Mouse (Mus musculus) forebrain, embryonic 11.5 days (tissue): ENCODE measurements around the gene Tmem107. TPM values are rescaled to one million over a fixed set of nuclear protein-coding genes. Genes with fewer than 3 reads are reported as not detected.

Experiments
- ATAC-seq: fragments of 200-750 bp; cut with Nextera tagmentation; replicated peaks from 2 replicates; pipeline ENCODE4 v1.8.0; 2017; ENCODE audit warnings: moderate TSS enrichment; ENCODE audit not compliant: low FRiP score
- DNase-seq: peaks from one replicate; pipeline ENCODE4 v3.0.0-alpha.2; 2017; ENCODE audit warnings: low spot score
- H3K27ac ChIP-seq: fragments of 300-500 bp; sonication (generic); 2 replicates; pipeline ENCODE4 v1.5.1; 2014; ENCODE audit warnings: low read depth, low read length
- H3K27me3 ChIP-seq: fragments of 300-500 bp; sonication (generic); 2 replicates; pipeline ENCODE4 v1.6.1; 2014; ENCODE audit warnings: mild to moderate bottlenecking, low read length, mixed read lengths; ENCODE audit not compliant: control insufficient read depth, insufficient read depth
- H3K36me3 ChIP-seq: fragments of 300-500 bp; sonication (generic); 2 replicates; pipeline ENCODE4 v1.6.1; 2014; ENCODE audit warnings: mild to moderate bottlenecking, low read length, moderate library complexity, mixed read lengths; ENCODE audit not compliant: control insufficient read depth, insufficient read depth
- H3K4me1 ChIP-seq: fragments of 300-500 bp; sonication (generic); replicated peaks from 2 replicates; pipeline ENCODE4 v1.6.1; 2014; ENCODE audit warnings: low read length, mixed read lengths; ENCODE audit not compliant: control insufficient read depth, insufficient read depth
- H3K4me2 ChIP-seq: fragments of 300-500 bp; sonication (generic); 2 replicates; pipeline ENCODE4 v1.6.1; 2014; ENCODE audit warnings: low read depth, mild to moderate bottlenecking, low read length, moderate library complexity, mixed read lengths; ENCODE audit not compliant: severe bottlenecking
- H3K4me3 ChIP-seq: fragments of 300-500 bp; sonication (generic); 2 replicates; pipeline ENCODE4 v1.5.1; 2014; ENCODE audit warnings: low read depth, low read length
- H3K9ac ChIP-seq: fragments of 300-500 bp; sonication (generic); 2 replicates; pipeline ENCODE4 v1.6.1; 2014; ENCODE audit warnings: low read length
- H3K9me3 ChIP-seq: fragments of 300-500 bp; sonication (generic); 2 replicates; pipeline ENCODE4 v1.6.1; 2016; ENCODE audit warnings: low read length, mixed read lengths; ENCODE audit not compliant: control insufficient read depth
- WGBS: fragments of 180-500 bp; shearing (Covaris S2); extraction: QIAGEN DNeasy Blood & Tissue Kit; methylation state at CpG from one replicate; pipeline ENCODE4 v1.1.7; 2014; 5-methylcytosine and 5-hydroxymethylcytosine counted together
- polyA plus RNA-seq: library from polyadenylated mRNA; unstranded; fragments of >200 nt; fragmentation: Nextera tagmentation; extraction: Ambion mirVana; gene quantifications from 2 replicates; pipeline ENCODE4 v1.2.1, GENCODE M21; 2014

The Tmem107 gene
- polyA plus RNA-seq, 1 experiment from 2014 or later: 60.3 TPM

- H3K27ac ChIP-seq: no peak overlapping the region
- no peak overlapping the region for H3K4me3 ChIP-seq
- peaks cover 5% of the 10 kb centered on the region; the same call in 1 of the 2 replicates for H3K36me3 ChIP-seq
- DNase-seq: no peak
- H3K4me2 ChIP-seq: no peak overlapping the region
- WGBS: 94% methylated on average over 9 of the region's 9 CpGs
- no peak overlapping the region for H3K9ac ChIP-seq
- H3K4me1 ChIP-seq: no peaks in the 10 kb centered on the region
- no peaks in the 10 kb centered on the region for H3K9me3 ChIP-seq
- ATAC-seq: no peak
- no peaks in the 10 kb centered on the region for H3K27me3 ChIP-seq
These were observed 37.6 kb downstream of the Tmem107 start for GRCm38 (mm10) chr11:69108223-69108622.

GRCm38 (mm10) chr11:69109032-69109900, 38.7 kb downstream of the Tmem107 start:
- Histone ChIP-seq H3K9me3 (no peaks in the 10 kb centered on the region), H3K27me3 (no peaks in the 10 kb centered on the region), H3K36me3 (peaks cover 3% of the 10 kb centered on the region; the same call in 1 of the 2 replicates), H3K4me3 (no peak overlapping the region), H3K9ac (no peak overlapping the region), H3K27ac (no peak overlapping the region), H3K4me1 (no peaks in the 10 kb centered on the region), H3K4me2 (no peak overlapping the region)
- 79% methylated on average over 13 of the region's 13 CpGs for WGBS
- ATAC-seq: no peak
- no peak for DNase-seq

- peak overlapping the region; percentile 47 for H3K9ac ChIP-seq
- peak; percentile 71 for ATAC-seq
- H3K36me3 ChIP-seq: peaks cover 2% of the 10 kb centered on the region; the same call in 1 of the 2 replicates
- no peaks in the 10 kb centered on the region; the same call in 1 of the 2 replicates for H3K27me3 ChIP-seq
- no peak overlapping the region for H3K27ac ChIP-seq
- peak overlapping the region; percentile 40 for H3K4me2 ChIP-seq
- H3K4me1 ChIP-seq: no peaks in the 10 kb centered on the region
- H3K9me3 ChIP-seq: no peaks in the 10 kb centered on the region
- H3K4me3 ChIP-seq: peak overlapping the region; percentile 46
- peak; percentile 98 for DNase-seq
- under 1% methylated on average over 30 of the region's 30 CpGs for WGBS
These were observed 39.9 kb downstream of the Tmem107 start for GRCm38 (mm10) chr11:69110319-69111046.

- peak overlapping the region; percentile 46 for H3K4me3 ChIP-seq
- no peak overlapping the region for H3K27ac ChIP-seq
- H3K9ac ChIP-seq: peak overlapping the region; percentile 47
- H3K27me3 ChIP-seq: no peaks in the 10 kb centered on the region; the same call in 1 of the 2 replicates
- no peak for ATAC-seq
- WGBS: 3% methylated on average over 21 of the region's 21 CpGs
- H3K4me2 ChIP-seq: peak overlapping the region; percentile 40
- peaks cover 2% of the 10 kb centered on the region; the same call in 1 of the 2 replicates for H3K36me3 ChIP-seq
- DNase-seq: no peak
- H3K9me3 ChIP-seq: no peaks in the 10 kb centered on the region
- H3K4me1 ChIP-seq: no peaks in the 10 kb centered on the region
These were observed 40.6 kb downstream of the Tmem107 start for GRCm38 (mm10) chr11:69111051-69111810.

- 63% methylated on average over 4 of the region's 4 CpGs for WGBS
- H3K27me3 ChIP-seq: peaks cover 3% of the 10 kb centered on the region; the same call in 1 of the 2 replicates
These were observed 41.3 kb downstream of the Tmem107 start for GRCm38 (mm10) chr11:69111865-69112264.

GRCm38 (mm10) chr11:69114018-69114417, 43.4 kb downstream of the Tmem107 start:
- Histone ChIP-seq H3K27me3 (peaks cover 4% of the 10 kb centered on the region; the same call in 1 of the 2 replicates), H3K4me3 (no peak overlapping the region), H3K4me1 (peaks cover 6% of the 10 kb centered on the region; the same call in 1 of the 2 replicates), H3K27ac (no peak overlapping the region), H3K4me2 (no peak overlapping the region), H3K9me3 (no peaks in the 10 kb centered on the region), H3K9ac (no peak overlapping the region), H3K36me3 (no peaks in the 10 kb centered on the region)
- DNase-seq (no peak), ATAC-seq (no peak)
- WGBS: 80% methylated on average over 3 of the region's 3 CpGs

More at GRCm38 (mm10) chr11:69111865-69112264, 41.3 kb downstream of the Tmem107 start:
- H3K9ac ChIP-seq: no peak overlapping the region
- no peaks in the 10 kb centered on the region for H3K9me3 ChIP-seq
- H3K36me3 ChIP-seq: peaks cover 2% of the 10 kb centered on the region; the same call in 1 of the 2 replicates
- no peak for ATAC-seq
- H3K4me2 ChIP-seq: peak overlapping the region; percentile 40; the same call in 1 of the 2 replicates
- no peak overlapping the region for H3K4me3 ChIP-seq
- H3K27ac ChIP-seq: no peak overlapping the region
- no peak for DNase-seq
- no peaks in the 10 kb centered on the region; the same call in 1 of the 2 replicates for H3K4me1 ChIP-seq

- Histone ChIP-seq H3K4me2 (no peak overlapping the region), H3K27ac (no peak overlapping the region), H3K4me3 (no peak overlapping the region), H3K4me1 (peaks cover 10% of the 10 kb centered on the region), H3K9me3 (no peaks in the 10 kb centered on the region), H3K9ac (no peak overlapping the region), H3K27me3 (peaks cover 4% of the 10 kb centered on the region; the same call in 1 of the 2 replicates), H3K36me3 (no peaks in the 10 kb centered on the region)
- ATAC-seq (no peak), DNase-seq (no peak)
- WGBS: 80% methylated on average over 3 of the region's 3 CpGs
These were observed 44.0 kb downstream of the Tmem107 start for GRCm38 (mm10) chr11:69114621-69115020.

GRCm38 (mm10) chr11:69116843-69117242, 46.2 kb downstream of the Tmem107 start:
- H3K4me1 ChIP-seq: peaks cover 29% of the 10 kb centered on the region
- no peak overlapping the region for H3K4me3 ChIP-seq
- 57% methylated on average over 5 of the region's 5 CpGs for WGBS
- H3K27ac ChIP-seq: no peak overlapping the region
- peaks cover 13% of the 10 kb centered on the region for H3K27me3 ChIP-seq
- DNase-seq (no peak), ATAC-seq (no peak)
- H3K9me3 ChIP-seq: no peaks in the 10 kb centered on the region
- no peaks in the 10 kb centered on the region; the same call in 1 of the 2 replicates for H3K36me3 ChIP-seq
- H3K9ac ChIP-seq: no peak overlapping the region
- peak overlapping the region; percentile 97; the same call in 1 of the 2 replicates for H3K4me2 ChIP-seq
